Mouse (Mus musculus): Measurements from ENCODE around the gene Zfp473.

- TF ChIP-seq CTCF (conservative IDR thresholded peaks at IDR 0.05; ENCODE audit: low read length) (no peak), NANOG (IDR thresholded peaks at IDR 0.05; ENCODE audit: borderline replicate concordance, low read length) (no peak), POU5F1 (IDR thresholded peaks at IDR 0.05; ENCODE audit: borderline replicate concordance, low read length) (no peak)
These were observed 29.3 kb upstream of the Zfp473 start for GRCm38 (mm10) chr7:44780101-44780500.

Data from E14TG2a.4 (cell line).